Mouse (Mus musculus) adrenal gland, adult 2 months (tissue): Measurements from ENCODE around the gene Figla. TPM values are rescaled to one million over a fixed set of nuclear protein-coding genes. Genes with fewer than 3 reads are reported as not detected.
"Not testable (repeated sequence)": the region's sequence is repeated elsewhere in the genome, so short reads cannot be mapped to it uniquely, and the experiment has no call there.

Source experiments
- DNase-seq: peaks from one replicate; pipeline ENCODE4 v3.0.0; 2021
- long read RNA-seq: library from polyadenylated mRNA; stranded (forward); transcript quantifications from one replicate; pipeline ENCODE4 v2.0.0, GENCODE M21; 2021
- polyA plus RNA-seq: library from polyadenylated mRNA; depleted of rRNA; stranded (reverse); fragments of >200 nt; gene quantifications from 2 replicates; pipeline ENCODE4 v1.2.3, GENCODE M21; 2012; rRNA removed
- total RNA-seq, 2 experiments: library from RNA; stranded (reverse); gene quantifications; 2 replicates each; pipeline ENCODE4 v1.2.3; 2021

Gene Figla
- total RNA-seq (not detected), polyA plus RNA-seq (not detected in 2 replicates)
- long read RNA-seq = 0 reads

GRCm38 (mm10) chr6:86015871-86016270 lies at the start of gene Figla:
Gene Figla, plus strand, starts transcription at chr6:86016171.
- DNase-seq = no peak

GRCm38 (mm10) chr6:85966686-85967085 lies 49.3 kb upstream of the Figla start:
- DNase-seq = no peak

- DNase-seq = no peak
Observed at GRCm38 (mm10) chr6:85969889-85970288, 46.1 kb upstream of the Figla start.

GRCm38 (mm10) chr6:85972699-85973098 lies 43.3 kb upstream of the Figla start:
- DNase-seq = no peak

GRCm38 (mm10) chr6:85973336-85973735 lies 42.6 kb upstream of the Figla start:
- DNase-seq = no peak

- DNase-seq = no peak
Observed at GRCm38 (mm10) chr6:85974941-85975617, 40.9 kb upstream of the Figla start.

- DNase-seq = no peak
Observed at GRCm38 (mm10) chr6:85975761-85976160, 40.2 kb upstream of the Figla start.

GRCm38 (mm10) chr6:85976242-85976641 lies 39.7 kb upstream of the Figla start:
- DNase-seq = no peak

GRCm38 (mm10) chr6:85978736-85979135 lies 37.2 kb upstream of the Figla start:
- DNase-seq = not testable (repeated sequence)

GRCm38 (mm10) chr6:85984351-85984750 lies 31.6 kb upstream of the Figla start:
- DNase-seq = no peak

GRCm38 (mm10) chr6:85989570-85989969 lies 26.4 kb upstream of the Figla start:
- not testable (repeated sequence) for DNase-seq

GRCm38 (mm10) chr6:85990774-85991173 lies 25.2 kb upstream of the Figla start:
- not testable (repeated sequence) for DNase-seq

- peak; percentile 23 for DNase-seq
Observed at GRCm38 (mm10) chr6:86003405-86003925, 12.5 kb upstream of the Figla start.

- peak; percentile 78 for DNase-seq
Observed at GRCm38 (mm10) chr6:86004271-86005148, 11.5 kb upstream of the Figla start.

GRCm38 (mm10) chr6:86009980-86010379 lies 6.0 kb upstream of the Figla start:
- peak; percentile 62 for DNase-seq

GRCm38 (mm10) chr6:86014812-86015211 lies 1.2 kb upstream of the Figla start:
- peak; percentile 45 for DNase-seq

- DNase-seq = no peak
Observed at GRCm38 (mm10) chr6:86016793-86017350, 901 bp downstream of the Figla start.

- DNase-seq = no peak
Observed at GRCm38 (mm10) chr6:86019415-86020237, 3.7 kb downstream of the Figla start.

- DNase-seq = peak; percentile 40
Observed at GRCm38 (mm10) chr6:86020948-86021347, 5.0 kb downstream of the Figla start.

- DNase-seq = no peak
Observed at GRCm38 (mm10) chr6:86026632-86027292, 10.8 kb downstream of the Figla start.

- no peak for DNase-seq
Observed at GRCm38 (mm10) chr6:86028150-86028549, 12.2 kb downstream of the Figla start.
